Mouse (Mus musculus) mature B cell (primary cell): ENCODE measurements around the gene Bora.

ENCODE experiments used
- in situ Hi-C: fragments of 300-500 bp; cut with MboI; formaldehyde crosslinking; loops from 2 replicates; pipeline ENCODE4 v1.14.3; 2019

Bora gene

GRCm38 (mm10) chr14:99060616-99061015 lies 14.6 kb downstream of the Bora start:
- in situ Hi-C loops, result no loop called here

- in situ Hi-C loops, result no loop called here
Observed at GRCm38 (mm10) chr14:99063091-99063490, 17.1 kb downstream of the Bora start.

DNA sequence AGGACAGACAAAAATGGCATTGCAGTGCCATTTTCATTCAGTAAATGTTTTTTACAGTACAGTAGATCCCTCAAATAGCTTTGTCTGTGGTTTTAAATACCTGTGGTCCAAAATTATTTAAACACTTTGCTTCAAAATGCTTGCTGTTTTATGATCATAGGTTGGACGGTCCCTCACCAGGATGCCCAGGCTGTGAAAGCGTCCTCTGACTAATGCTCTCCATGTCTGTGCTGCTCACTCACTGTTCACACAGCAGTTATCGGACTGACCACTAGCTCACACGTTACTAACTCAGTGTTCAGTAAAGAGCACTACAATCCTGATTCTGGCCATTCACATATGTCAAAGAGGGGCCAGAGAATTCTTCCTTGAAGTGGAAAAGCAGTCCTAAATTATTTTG lies 25.1 kb downstream of the Bora start:
- in situ Hi-C loops, result no loop called here

DNA sequence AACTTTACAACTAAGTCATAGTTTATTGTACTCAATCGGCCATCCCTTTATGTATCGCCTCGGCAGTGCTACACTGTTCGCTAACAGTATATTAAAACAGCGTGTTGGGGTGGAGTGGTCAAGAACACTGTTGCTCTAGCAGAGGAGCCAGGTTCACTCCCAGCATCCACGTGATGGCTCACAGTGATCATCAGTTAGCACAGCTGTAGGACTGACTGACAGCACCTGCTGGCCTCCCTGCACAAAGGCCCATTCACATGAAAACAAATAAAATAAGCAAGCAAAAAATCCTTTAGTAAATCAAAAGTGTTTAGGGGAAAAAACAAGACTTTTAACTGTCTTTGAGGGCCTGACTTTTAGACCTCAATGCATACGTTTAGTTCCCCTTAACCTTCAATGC lies 42.9 kb downstream of the Bora start:
- in situ Hi-C loops, result no loop called here

- in situ Hi-C loops, result loop anchor here (10.0 kb wide), 1 partner anchor 55 kb away; the partner anchor contains the start of genes Bora and Mzt1
Observed at GRCm38 (mm10) chr14:99099267-99099966, 53.4 kb downstream of the Bora start, which contains the start of the genes Pibf1 and Dis3. Gene Pibf1, plus strand, starts transcription at chr14:99099424. Gene Dis3, minus strand, starts transcription at chr14:99099770.

DNA sequence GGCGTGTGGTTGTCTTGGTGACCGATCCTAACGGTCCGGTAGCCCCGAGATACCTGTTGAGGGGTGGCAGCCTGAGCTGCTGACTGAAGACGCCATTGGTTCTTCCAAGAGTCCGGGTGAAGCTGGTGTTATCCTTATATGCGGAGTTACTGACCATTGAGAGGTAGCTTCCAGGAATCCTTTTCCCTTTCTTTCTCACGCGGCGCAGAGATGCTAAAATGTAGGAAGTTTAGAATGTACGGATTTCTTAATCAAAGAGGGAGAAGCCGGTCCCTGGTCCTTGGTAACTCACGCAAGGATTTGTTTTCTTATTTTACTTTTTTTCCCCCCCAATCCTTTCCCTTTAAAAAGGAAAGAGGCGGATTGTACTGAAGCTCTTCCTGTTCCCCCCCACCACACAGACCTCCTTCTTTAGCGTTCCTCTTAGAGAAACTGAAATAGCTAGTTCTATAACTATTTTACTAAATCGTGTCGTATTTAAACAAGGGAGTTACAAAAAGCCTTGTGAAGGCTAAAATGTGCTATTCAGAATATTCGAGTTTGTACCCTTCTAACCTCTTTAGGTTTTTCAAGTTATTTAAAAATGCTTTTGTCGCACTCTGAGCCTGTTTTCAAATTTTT lies 54.1 kb downstream of the Bora start:
- in situ Hi-C loops, result loop anchor here (10.0 kb wide), 1 partner anchor 55 kb away; the partner anchor contains the start of genes Bora and Mzt1

DNA sequence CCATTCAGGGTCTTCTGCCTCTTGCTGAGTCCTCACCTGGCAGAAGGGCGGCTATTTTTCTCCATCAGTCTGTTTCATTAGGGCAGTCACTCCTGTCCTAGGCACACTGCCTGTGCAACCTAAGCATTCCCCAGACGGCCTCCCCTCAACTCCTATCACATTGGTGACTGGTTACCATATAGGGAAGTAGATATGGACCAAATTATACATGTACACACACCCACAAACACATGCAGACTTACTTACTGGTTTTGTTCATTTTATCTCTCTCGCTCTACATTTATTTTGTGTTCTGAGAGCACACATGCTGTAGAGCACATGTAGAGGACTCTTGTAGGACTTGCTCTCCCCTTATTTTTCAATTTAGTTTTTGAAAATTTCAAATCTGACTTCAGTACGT lies 57.0 kb downstream of the Bora start:
- in situ Hi-C loops, result no loop called here

DNA sequence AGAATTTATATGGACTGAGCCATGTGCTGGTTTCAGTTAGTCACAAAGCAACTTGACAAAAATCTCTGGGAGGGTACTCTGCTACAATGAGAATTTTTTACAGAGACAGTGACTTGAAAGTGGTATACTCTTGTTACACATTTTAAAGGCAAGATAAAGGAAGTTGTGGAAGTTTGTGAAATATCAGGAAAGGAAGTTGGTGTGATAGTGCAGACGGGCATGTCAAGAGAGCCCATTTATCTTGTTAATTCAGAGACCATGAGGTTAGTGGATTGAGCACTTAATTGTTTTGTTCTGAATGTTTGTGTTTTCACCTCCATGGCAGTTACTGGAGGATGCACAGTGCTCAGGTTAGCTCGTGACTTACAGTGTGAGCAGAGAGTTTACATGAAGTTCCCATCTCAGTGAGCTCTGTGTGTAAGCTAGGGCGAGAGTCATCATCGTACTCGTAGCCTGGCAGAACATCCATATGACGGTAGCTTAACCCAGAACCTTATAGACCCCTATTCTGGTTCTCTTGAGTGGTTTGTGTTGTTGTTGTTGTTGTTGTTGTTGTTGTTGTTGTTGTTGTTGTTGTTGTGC lies 58.6 kb downstream of the Bora start:
- in situ Hi-C loops, result no loop called here

DNA sequence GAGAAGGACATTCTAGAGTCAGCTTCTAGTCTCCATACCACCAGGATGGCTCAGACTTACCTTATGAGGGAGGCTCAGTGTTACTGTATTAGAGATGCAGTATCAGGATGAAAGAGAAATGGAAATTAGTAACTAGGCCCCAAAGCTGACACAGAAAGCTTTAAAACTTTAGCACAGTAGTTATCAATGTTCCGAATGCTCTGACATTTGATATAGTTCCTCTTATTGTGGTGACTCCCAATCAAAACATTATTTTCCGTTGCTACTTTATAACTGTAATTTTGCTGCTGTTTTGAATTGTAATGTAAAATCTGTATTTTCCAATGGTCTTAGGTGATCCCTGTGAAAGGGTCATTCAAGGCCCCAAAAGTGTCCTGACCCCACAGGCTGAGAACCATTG lies 60.6 kb downstream of the Bora start:
- in situ Hi-C loops, result no loop called here

DNA sequence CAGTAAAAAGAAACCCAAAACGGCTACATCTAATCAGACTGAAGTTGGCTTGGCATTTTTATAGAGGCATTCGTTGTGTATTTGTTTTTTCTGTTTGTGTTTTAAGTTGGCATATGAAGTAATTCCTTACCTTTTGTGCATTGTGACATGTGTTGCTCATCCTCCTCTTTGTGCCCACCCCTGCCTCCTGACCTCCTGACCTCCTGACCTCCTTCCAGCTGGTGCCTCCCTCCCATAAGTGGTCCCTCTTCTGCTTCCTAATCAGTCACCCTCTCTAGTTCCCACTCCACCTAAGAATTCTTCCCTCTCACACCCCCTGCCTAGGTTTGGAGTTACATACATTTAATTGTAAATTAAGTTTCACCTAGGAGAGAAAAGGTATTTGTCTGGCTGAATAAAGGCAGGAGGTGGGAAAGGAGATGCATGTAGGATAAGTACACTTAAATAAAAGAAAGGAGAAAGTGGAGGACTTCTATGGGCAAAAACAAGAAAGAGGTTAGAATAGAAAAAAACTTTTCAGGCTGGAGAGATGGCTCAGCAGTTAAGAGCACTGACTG lies 61.7 kb downstream of the Bora start:
- in situ Hi-C loops, result no loop called here

- in situ Hi-C loops, result no loop called here
Observed at GRCm38 (mm10) chr14:99108762-99109161, 62.7 kb downstream of the Bora start.

DNA sequence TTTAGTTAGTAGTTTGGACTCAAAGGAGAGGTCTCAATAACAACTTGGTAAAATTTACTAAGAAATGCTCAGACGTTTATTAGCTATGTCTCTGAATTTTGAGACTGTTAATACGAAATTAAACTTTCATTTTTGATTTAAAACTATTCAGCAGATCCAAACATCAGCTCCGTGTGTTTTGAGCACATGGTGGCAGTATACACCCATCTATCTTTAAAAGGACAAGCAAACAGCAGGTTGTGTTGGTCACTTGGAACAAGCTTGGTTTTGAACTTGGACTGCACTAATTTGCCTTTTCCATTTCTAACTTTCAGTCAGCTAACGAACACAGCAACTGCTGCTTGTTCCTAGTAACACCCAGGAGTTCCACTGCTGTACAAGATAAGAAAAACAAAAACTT lies 71.6 kb downstream of the Bora start:
- in situ Hi-C loops, result no loop called here

DNA sequence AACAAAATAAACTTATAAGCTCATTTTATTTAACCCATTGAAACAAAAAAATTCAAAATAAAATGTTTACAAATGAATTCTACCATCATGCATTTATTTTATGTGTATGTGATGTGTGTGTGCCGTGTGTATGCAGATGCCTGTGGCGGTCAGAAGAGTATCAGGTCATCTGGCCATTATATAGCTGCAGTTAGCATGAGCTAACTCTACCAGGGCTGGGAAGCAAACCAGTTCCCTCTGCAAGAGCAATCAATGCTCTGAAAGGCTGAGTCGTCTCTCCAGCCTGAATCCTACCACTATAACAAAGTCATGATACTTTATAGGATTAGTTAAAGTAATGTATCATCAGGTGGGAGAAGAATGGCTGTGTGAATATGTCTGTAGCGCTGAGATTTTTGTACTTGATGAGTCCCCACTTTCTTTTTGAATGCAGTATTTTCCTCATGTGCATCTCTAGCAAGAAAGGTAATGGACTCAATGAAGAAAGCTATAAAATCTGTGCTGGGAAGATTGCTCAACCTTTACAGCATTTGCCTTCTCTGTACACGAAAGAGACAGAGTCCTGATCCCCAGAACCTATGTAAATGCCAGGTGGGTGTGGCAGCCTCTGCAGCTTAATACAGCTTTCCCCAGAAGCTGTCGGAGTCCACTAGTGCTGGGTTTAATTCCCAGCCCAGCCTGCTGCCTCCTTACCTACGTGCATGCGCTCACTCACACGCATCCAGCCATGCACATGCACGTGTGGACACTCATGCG lies 75.7 kb downstream of the Bora start:
- in situ Hi-C loops, result no loop called here

- in situ Hi-C loops, result no loop called here
Observed at GRCm38 (mm10) chr14:99124076-99124475, 78.1 kb downstream of the Bora start.
